Mouse (Mus musculus): ENCODE data around the gene Srbd1.

The Srbd1 gene

GRCm38 (mm10) chr17:86034641-86035040 lies 110.3 kb downstream of the Srbd1 start:
- no peak for DNase-seq (ENCODE audit: low spot score)

GRCm38 (mm10) chr17:86032113-86032714 lies 112.8 kb downstream of the Srbd1 start:
- peak; percentile 8 for DNase-seq (ENCODE audit: low spot score)

- no peak for DNase-seq (ENCODE audit: low spot score)
These were observed 115.0 kb downstream of the Srbd1 start for GRCm38 (mm10) chr17:86030016-86030415.

GRCm38 (mm10) chr17:86029175-86029574 lies 115.8 kb downstream of the Srbd1 start:
- no peak for DNase-seq (ENCODE audit: low spot score)

GRCm38 (mm10) chr17:86027577-86028199 lies 117.3 kb downstream of the Srbd1 start:
- no peak for DNase-seq (ENCODE audit: low spot score)

GRCm38 (mm10) chr17:86024589-86024988 lies 120.4 kb downstream of the Srbd1 start:
- no peak for DNase-seq (ENCODE audit: low spot score)

- DNase-seq (ENCODE audit: low spot score), result no peak
These were observed 122.6 kb downstream of the Srbd1 start for GRCm38 (mm10) chr17:86022366-86022765.

- no peak for DNase-seq (ENCODE audit: low spot score)
These were observed 123.2 kb downstream of the Srbd1 start for GRCm38 (mm10) chr17:86021815-86022214.

GRCm38 (mm10) chr17:86021231-86021630 lies 123.7 kb downstream of the Srbd1 start:
- DNase-seq (ENCODE audit: low spot score), result no peak

- DNase-seq (ENCODE audit: low spot score), result no peak
These were observed 125.2 kb downstream of the Srbd1 start for GRCm38 (mm10) chr17:86019793-86020192.

GRCm38 (mm10) chr17:86014246-86014645 lies 130.7 kb downstream of the Srbd1 start:
- no peak for DNase-seq (ENCODE audit: low spot score)

- no peak for DNase-seq (ENCODE audit: low spot score)
These were observed 132.4 kb downstream of the Srbd1 start for GRCm38 (mm10) chr17:86012576-86012975.

GRCm38 (mm10) chr17:86011849-86012248 lies 133.1 kb downstream of the Srbd1 start:
- no peak for DNase-seq (ENCODE audit: low spot score)

GRCm38 (mm10) chr17:86008401-86008800 lies 136.6 kb downstream of the Srbd1 start:
- DNase-seq (ENCODE audit: low spot score), result no peak

GRCm38 (mm10) chr17:86002113-86002512 lies 142.9 kb downstream of the Srbd1 start:
- no peak for DNase-seq (ENCODE audit: low spot score)

GRCm38 (mm10) chr17:86001667-86002066 lies 143.3 kb downstream of the Srbd1 start:
- DNase-seq (ENCODE audit: low spot score), result no peak

- DNase-seq (ENCODE audit: low spot score), result no peak
These were observed 149.2 kb downstream of the Srbd1 start for GRCm38 (mm10) chr17:85995727-85996126.

- DNase-seq (ENCODE audit: low spot score), result no peak
These were observed 149.9 kb downstream of the Srbd1 start for GRCm38 (mm10) chr17:85995086-85995485.

- no peak for DNase-seq (ENCODE audit: low spot score)
These were observed 155.8 kb downstream of the Srbd1 start for GRCm38 (mm10) chr17:85989058-85989769.

- no peak for DNase-seq (ENCODE audit: low spot score)
These were observed 157.4 kb downstream of the Srbd1 start for GRCm38 (mm10) chr17:85987531-85987930.

- no peak for DNase-seq (ENCODE audit: low spot score)
These were observed 158.4 kb downstream of the Srbd1 start for GRCm38 (mm10) chr17:85986624-85987023.

- no peak for DNase-seq (ENCODE audit: low spot score)
These were observed 158.8 kb downstream of the Srbd1 start for GRCm38 (mm10) chr17:85986181-85986580.

- no peak for DNase-seq (ENCODE audit: low spot score)
These were observed 159.8 kb downstream of the Srbd1 start for GRCm38 (mm10) chr17:85985131-85985530.

All from yolk sac, embryonic 10.5 days (tissue).